ENCODE assay signal across 9 mouse cellular contexts in the genomic region with DNA sequence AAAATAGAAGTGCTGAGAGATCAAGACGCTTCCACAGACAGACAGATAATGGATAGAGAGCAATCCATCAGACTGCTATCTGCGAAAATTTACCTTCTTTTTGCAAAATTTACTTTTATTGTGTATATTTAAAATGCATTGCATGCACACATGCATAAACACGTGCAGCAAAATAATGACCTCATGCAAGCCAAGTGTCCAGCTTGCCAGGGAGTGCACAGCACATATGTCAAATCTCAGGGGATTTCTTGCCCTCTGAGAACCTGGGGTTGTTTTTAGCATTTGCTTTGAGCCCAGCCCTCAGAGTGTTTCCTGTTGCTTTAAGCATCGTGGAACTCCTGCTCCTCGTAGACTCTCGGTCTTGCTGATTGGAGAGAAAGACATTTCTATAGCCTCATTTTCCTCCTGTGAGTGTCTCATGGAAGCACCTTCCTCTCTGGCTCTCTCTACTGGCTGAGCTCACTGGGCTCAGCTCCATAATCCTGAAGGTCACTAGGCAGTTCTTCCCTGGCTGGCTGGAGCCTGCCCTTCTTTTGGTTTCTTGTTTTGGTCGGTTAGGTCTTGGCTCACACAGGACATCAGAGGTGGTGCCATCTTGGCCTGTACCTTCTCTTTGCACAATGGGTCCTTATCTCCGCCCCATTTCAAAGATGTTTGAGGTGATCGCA.
A peak's percentile ranks its signal among the peaks of the same experiment; 100 is the strongest.
DNase-seq lines count a peak whose midpoint lies in the region; TF ChIP-seq lines count a peak whose summit lies in the region.
"Had no signal": no experiment of that assay in that cellular context is flagged by ENCODE, and none has a peak within 500 bp of the region (broad histone marks: within the 10 kb centered on the region; RNA-seq: fewer than 3 reads in every experiment).

No protein-coding gene starts in this region.

- no peak overlapping the region for H3K4me3 ChIP-seq in layer of hippocampus, adult 2 months
- H3K4me3 ChIP-seq: embryonic facial prominence, embryonic 15.5 days had no signal

- H3K27ac ChIP-seq in layer of hippocampus, adult 2 months = peak overlapping the region; percentile 57
- H3K27ac ChIP-seq: embryonic facial prominence, embryonic 15.5 days had no signal

- DNase-seq in adrenal gland, adult 2 months = peak; percentile 70
- no peak for DNase-seq in adrenal gland, adult 18-20 months (ENCODE audit: low spot score in 2 of 2)
- DNase-seq in layer of hippocampus, adult 2 months (ENCODE audit: low spot score in 2 of 2) = no peak
- no peak for DNase-seq in layer of hippocampus, adult 8-10 months (ENCODE audit: low spot score in 2 of 2)
- peak; percentile 76 for DNase-seq in cerebellum, adult 9-10 months
- peak; percentile 26 to 43 for DNase-seq in kidney, postnatal 36 days
- no peak for DNase-seq in frontal cortex, postnatal 25 days (ENCODE audit: low spot score in 2 of 2)
- no peak for DNase-seq in thymus, postnatal 36 days

- no peak for TF ChIP-seq CTCF in layer of hippocampus, adult 2 months (conservative IDR thresholded peaks at IDR 0.05)

Comparison
In these comparisons a context has a peak if more than half of its experiments do, and no peak if none do; other contexts are left out.
1. DNase-seq: peak in adrenal gland, adult 2 months (single experiment), cerebellum, adult 9-10 months (single experiment) and kidney, postnatal 36 days (2 of 2); none in adrenal gland, adult 18-20 months (0 of 2), layer of hippocampus, adult 2 months (0 of 2), layer of hippocampus, adult 8-10 months (0 of 2), frontal cortex, postnatal 25 days (0 of 2) and thymus, postnatal 36 days (0 of 2).